Mouse (Mus musculus): ENCODE measurements around the gene Olfr905. TPM values are rescaled to one million over a fixed set of nuclear protein-coding genes. Genes with fewer than 3 reads are reported as not detected.

The Olfr905 gene
- polyA plus RNA-seq (2015; fragmentation: Nextera tagmentation; extraction: Ambion mirVana), result not detected in 2 replicates

DNA sequence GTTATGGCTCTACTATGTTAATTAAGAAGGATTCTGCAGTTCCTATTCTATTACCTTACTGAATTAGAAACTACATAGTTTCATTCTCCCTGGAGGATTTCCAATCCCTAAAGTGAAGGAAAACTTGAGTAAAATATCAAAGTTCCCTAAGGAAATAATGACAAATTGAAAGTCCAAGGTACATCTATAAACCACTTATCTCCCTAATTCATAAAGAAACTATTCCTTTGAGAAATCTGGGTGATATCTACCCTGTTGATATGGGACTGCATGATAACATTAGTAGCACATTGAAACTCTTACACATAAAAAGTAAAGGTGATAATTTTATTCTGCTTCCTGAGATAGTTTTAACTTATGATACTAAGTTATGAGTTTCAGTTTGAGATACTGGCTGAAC lies at the start of gene Olfr905:
Gene Olfr905 (plus strand): TSS at position 301 of the 400 bp plus-strand sequence.
- Histone ChIP-seq H3K36me3 (no peaks in the 10 kb centered on the region), H3K27ac (replicated peaks) (no peak within 1 kb of the TSS), H3K9ac (no peak within 1 kb of the TSS), H3K9me3 (no peaks in the 10 kb centered on the region), H3K27me3 (replicated peaks) (no peaks in the 10 kb centered on the region), H3K4me1 (no peaks in the 10 kb centered on the region), H3K4me3 (no peak within 1 kb of the TSS), H3K4me2 (no peak within 1 kb of the TSS)
- ATAC-seq (ENCODE audit: extremely low read depth, insufficient number of reproducible peaks, low FRiP score, low TSS enrichment), result no peak

GRCm38 (mm10) chr9:38423801-38424200 lies 47.1 kb upstream of the Olfr905 start:
- Histone ChIP-seq H3K4me1 (no peaks in the 10 kb centered on the region), H3K27me3 (replicated peaks) (no peaks in the 10 kb centered on the region), H3K9me3 (peaks cover 9% of the 10 kb centered on the region; the same call in 1 of the 2 replicates), H3K4me3 (no peak overlapping the region), H3K4me2 (no peak overlapping the region), H3K27ac (replicated peaks) (no peak overlapping the region), H3K9ac (no peak overlapping the region), H3K36me3 (no peaks in the 10 kb centered on the region)
- ATAC-seq (ENCODE audit: extremely low read depth, insufficient number of reproducible peaks, low FRiP score, low TSS enrichment), result no peak

- 31% methylated on average over 1 of the region's 1 CpGs for whole genome bisulfite sequencing
- Histone ChIP-seq H3K4me3 (no peak overlapping the region), H3K4me1 (no peaks in the 10 kb centered on the region), H3K9me3 (peaks cover 6% of the 10 kb centered on the region; the same call in 1 of the 2 replicates), H3K36me3 (no peaks in the 10 kb centered on the region), H3K27ac (replicated peaks) (no peak overlapping the region), H3K4me2 (no peak overlapping the region), H3K9ac (no peak overlapping the region), H3K27me3 (replicated peaks) (no peaks in the 10 kb centered on the region)
- ATAC-seq (ENCODE audit: extremely low read depth, insufficient number of reproducible peaks, low FRiP score, low TSS enrichment), result no peak
These were observed 43.9 kb upstream of the Olfr905 start for GRCm38 (mm10) chr9:38427026-38427425.

DNA sequence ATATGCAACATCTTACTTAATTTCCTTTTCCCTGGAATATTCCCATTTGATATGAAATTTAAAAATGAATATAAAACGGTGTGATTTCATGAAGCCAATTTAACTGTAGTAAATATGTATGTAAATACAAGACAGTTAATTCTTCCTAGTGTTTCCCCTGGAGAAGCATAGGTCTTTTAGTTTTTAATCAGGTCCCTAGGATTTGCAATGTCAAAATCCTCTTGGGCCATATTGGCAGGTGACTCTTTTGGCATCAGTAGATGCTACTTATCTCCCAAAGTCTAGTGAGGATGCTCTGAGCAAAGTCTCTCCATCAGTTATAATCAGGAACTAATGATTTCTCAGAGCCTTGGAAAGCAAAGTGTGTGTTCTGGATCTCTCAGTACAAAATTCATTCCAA lies 41.8 kb upstream of the Olfr905 start, which contains the start of gene Olfr901:
Gene Olfr901 (plus strand): TSS at position 301 of the 400 bp plus-strand sequence.
- H3K4me2 ChIP-seq, result no peak within 1 kb of the TSS

GRCm38 (mm10) chr9:38447352-38447751 lies 23.6 kb upstream of the Olfr905 start, which contains the start of gene Olfr902:
TSS of gene Olfr902 (plus strand) at chr9:38447652.
- WGBS, result 83% methylated on average over 5 of the region's 5 CpGs
- Histone ChIP-seq H3K4me2 (no peak within 1 kb of the TSS), H3K36me3 (no peaks in the 10 kb centered on the region), H3K9me3 (no peaks in the 10 kb centered on the region), H3K4me1 (no peaks in the 10 kb centered on the region), H3K27me3 (replicated peaks) (no peaks in the 10 kb centered on the region), H3K4me3 (no peak within 1 kb of the TSS), H3K9ac (no peak within 1 kb of the TSS), H3K27ac (replicated peaks) (no peak within 1 kb of the TSS)
- no peak for ATAC-seq (ENCODE audit: extremely low read depth, insufficient number of reproducible peaks, low FRiP score, low TSS enrichment)

More for the DNA sequence above, 41.8 kb upstream of the Olfr905 start, which contains the start of gene Olfr901:
- H3K27me3 ChIP-seq (replicated peaks), result no peaks in the 10 kb centered on the region
- no peak within 1 kb of the TSS for H3K27ac ChIP-seq (replicated peaks)
- ATAC-seq (ENCODE audit: extremely low read depth, insufficient number of reproducible peaks, low FRiP score, low TSS enrichment), result no peak
- H3K36me3 ChIP-seq, result no peaks in the 10 kb centered on the region
- H3K4me3 ChIP-seq, result no peak within 1 kb of the TSS
- H3K9me3 ChIP-seq, result peaks cover 6% of the 10 kb centered on the region; the same call in 1 of the 2 replicates
- WGBS, result 76% methylated on average over 1 of the region's 1 CpGs
- H3K4me1 ChIP-seq, result no peaks in the 10 kb centered on the region
- no peak within 1 kb of the TSS for H3K9ac ChIP-seq

GRCm38 (mm10) chr9:38462844-38463243 lies 8.1 kb upstream of the Olfr905 start, which contains the start of gene Olfr904:
TSS of gene Olfr904 (plus strand) at chr9:38463144.
- Histone ChIP-seq H3K4me2 (no peak within 1 kb of the TSS), H3K4me3 (no peak within 1 kb of the TSS), H3K9ac (no peak within 1 kb of the TSS), H3K27me3 (replicated peaks) (no peaks in the 10 kb centered on the region), H3K36me3 (no peaks in the 10 kb centered on the region), H3K9me3 (no peaks in the 10 kb centered on the region), H3K27ac (replicated peaks) (no peak within 1 kb of the TSS), H3K4me1 (no peaks in the 10 kb centered on the region)
- ATAC-seq (ENCODE audit: extremely low read depth, insufficient number of reproducible peaks, low FRiP score, low TSS enrichment), result no peak

DNA sequence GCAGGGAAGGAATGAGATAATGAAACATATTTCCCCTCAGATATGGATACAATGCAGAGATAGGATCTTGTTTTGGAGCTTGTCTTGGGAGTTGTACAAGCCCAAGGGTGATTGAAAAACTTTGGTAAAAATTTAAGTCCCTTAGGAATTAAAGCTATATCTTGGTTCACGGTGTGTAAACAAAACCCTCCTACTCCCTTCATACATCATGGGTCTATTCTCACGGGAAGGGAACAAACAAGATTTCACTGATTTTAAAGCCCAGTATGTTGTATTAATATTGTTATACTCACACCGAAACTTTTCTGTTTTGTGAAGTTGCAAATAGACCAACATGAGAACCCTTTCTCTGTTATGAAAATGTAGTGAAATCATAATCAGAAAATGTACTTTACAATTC lies 15.9 kb downstream of the Olfr905 start, which contains the start of gene Olfr906:
Gene Olfr906 (plus strand): TSS at position 301 of the 400 bp plus-strand sequence.
- H3K9me3 ChIP-seq, result no peaks in the 10 kb centered on the region
- no peak within 1 kb of the TSS for H3K4me3 ChIP-seq
- H3K9ac ChIP-seq, result no peak within 1 kb of the TSS
- WGBS, result 67% methylated on average over 3 of the region's 3 CpGs
- no peaks in the 10 kb centered on the region for H3K27me3 ChIP-seq (replicated peaks)
- no peak within 1 kb of the TSS for H3K27ac ChIP-seq (replicated peaks)
- H3K4me1 ChIP-seq, result no peaks in the 10 kb centered on the region
- no peaks in the 10 kb centered on the region for H3K36me3 ChIP-seq
- no peak for ATAC-seq (ENCODE audit: extremely low read depth, insufficient number of reproducible peaks, low FRiP score, low TSS enrichment)
- H3K4me2 ChIP-seq, result no peak within 1 kb of the TSS

- no peak within 1 kb of the TSS for H3K27ac ChIP-seq (replicated peaks)
- 65% methylated on average over 2 of the region's 2 CpGs for WGBS
- no peaks in the 10 kb centered on the region for H3K4me1 ChIP-seq
- H3K4me2 ChIP-seq, result no peak within 1 kb of the TSS
- H3K9me3 ChIP-seq, result no peaks in the 10 kb centered on the region
- no peaks in the 10 kb centered on the region for H3K36me3 ChIP-seq
- H3K9ac ChIP-seq, result no peak within 1 kb of the TSS
- ATAC-seq (ENCODE audit: extremely low read depth, insufficient number of reproducible peaks, low FRiP score, low TSS enrichment), result no peak
- H3K27me3 ChIP-seq (replicated peaks), result no peaks in the 10 kb centered on the region
- no peak within 1 kb of the TSS for H3K4me3 ChIP-seq
These were observed 24.6 kb downstream of the Olfr905 start, which contains the start of gene Olfr907 for GRCm38 (mm10) chr9:38495501-38495900. TSS of gene Olfr907 (plus strand) at chr9:38495801.

- no peaks in the 10 kb centered on the region for H3K27me3 ChIP-seq (replicated peaks)
- no peaks in the 10 kb centered on the region for H3K9me3 ChIP-seq
- no peaks in the 10 kb centered on the region for H3K4me1 ChIP-seq
- 58% methylated on average over 2 of the region's 2 CpGs for WGBS
- no peak overlapping the region for H3K4me2 ChIP-seq
- no peak overlapping the region for H3K9ac ChIP-seq
- no peak for ATAC-seq (ENCODE audit: extremely low read depth, insufficient number of reproducible peaks, low FRiP score, low TSS enrichment)
- H3K27ac ChIP-seq (replicated peaks), result no peak overlapping the region
- H3K4me3 ChIP-seq, result no peak overlapping the region
- H3K36me3 ChIP-seq, result no peaks in the 10 kb centered on the region
These were observed 41.4 kb downstream of the Olfr905 start for GRCm38 (mm10) chr9:38512353-38512752.

- no peak within 1 kb of the TSS for H3K27ac ChIP-seq (replicated peaks)
- no peaks in the 10 kb centered on the region for H3K9me3 ChIP-seq
- no peaks in the 10 kb centered on the region for H3K36me3 ChIP-seq
- H3K4me1 ChIP-seq, result no peaks in the 10 kb centered on the region
- no peak for ATAC-seq (ENCODE audit: extremely low read depth, insufficient number of reproducible peaks, low FRiP score, low TSS enrichment)
- no peak within 1 kb of the TSS for H3K4me2 ChIP-seq
- no peak within 1 kb of the TSS for H3K4me3 ChIP-seq
- WGBS, result 56% methylated on average over 1 of the region's 1 CpGs
- no peaks in the 10 kb centered on the region for H3K27me3 ChIP-seq (replicated peaks)
- no peak within 1 kb of the TSS for H3K9ac ChIP-seq
These were observed 50.4 kb downstream of the Olfr905 start, which contains the start of gene Olfr911-ps1 for GRCm38 (mm10) chr9:38521280-38521679. TSS of gene Olfr911-ps1 (plus strand) at chr9:38521580.
